In the genomic region with DNA sequence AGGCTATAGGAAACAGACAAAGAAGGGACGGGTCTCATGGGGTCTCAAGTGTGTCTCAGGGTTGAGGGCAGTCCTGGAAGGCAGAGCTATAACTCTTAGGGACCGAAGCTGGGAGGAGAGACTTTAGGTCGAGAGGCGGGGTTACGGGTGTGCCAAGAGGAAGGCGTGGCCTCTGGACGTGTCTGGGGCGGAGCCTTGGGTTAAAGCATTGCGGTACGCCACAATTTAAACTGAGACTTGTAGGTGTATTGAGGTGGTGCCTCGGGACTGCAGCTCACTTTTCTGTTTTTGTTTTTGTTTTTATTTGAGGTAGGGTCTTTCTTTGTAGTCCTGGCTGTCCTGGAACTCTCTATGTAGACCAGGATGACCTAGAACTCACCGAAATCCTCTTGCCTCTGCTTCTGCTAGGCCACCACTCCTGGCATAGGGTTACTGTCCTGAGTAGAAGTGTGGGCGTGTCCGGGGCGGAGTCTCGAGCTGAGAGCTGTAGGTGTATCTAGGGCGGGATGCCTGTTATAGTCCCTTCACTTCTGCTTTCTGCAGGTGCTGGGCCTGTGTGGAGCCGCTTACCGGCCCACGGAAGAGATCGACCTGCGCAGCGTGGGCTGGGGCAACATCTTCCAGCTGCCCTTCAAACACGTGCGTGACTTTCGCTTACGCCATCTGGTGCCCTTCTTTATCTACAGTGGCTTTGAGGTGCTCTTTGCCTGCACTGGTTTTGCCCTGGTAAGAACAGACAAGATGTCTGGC, we compare ENCODE assay signal across 9 mouse cellular contexts. TPM values are rescaled to one million over a fixed set of nuclear protein-coding genes. Genes with fewer than 3 reads are reported as not detected.
DNase-seq lines count a peak whose midpoint lies in the region; ATAC-seq lines count a peak whose summit lies in the region.
"Had no signal": no experiment of that assay in that cellular context is flagged by ENCODE, and none has a peak within 500 bp of the region (broad histone marks: within the 10 kb centered on the region; RNA-seq: fewer than 3 reads in every experiment).

No protein-coding gene starts in this region.

- H3K4me3 ChIP-seq in hindbrain, embryonic 10.5 days = 0 out of 2 replicates have a peak overlapping the region, but pooled peaks have one; percentile 11
- H3K4me3 ChIP-seq in hindbrain, embryonic 13.5 days = no peak overlapping the region
- H3K4me3 ChIP-seq in megakaryocyte, embryonic 14.5 days (replicated peaks) = peak overlapping the region; percentile 77
- no peak overlapping the region for H3K4me3 ChIP-seq in forebrain, embryonic 11.5 days (ENCODE audit: low read depth, low read length)
- H3K4me3 ChIP-seq: neural tube, embryonic 13.5 days had no signal

- no peak for DNase-seq in hindbrain, embryonic 10.5 days (ENCODE audit: low spot score)
- DNase-seq in kidney, postnatal 36 days = peak; percentile 61 to 77
- DNase-seq in retina, embryonic 14.5 days (ENCODE audit: low spot score) = no peak
- DNase-seq in cerebellum, adult 9-11 months = no peak
- no peak for DNase-seq in forebrain, embryonic 11.5 days (ENCODE audit: low spot score)

- no peak overlapping the region for H3K9ac ChIP-seq in hindbrain, embryonic 13.5 days
- H3K9ac ChIP-seq in forebrain, embryonic 11.5 days (ENCODE audit: low read length) = no peak overlapping the region
- H3K9ac ChIP-seq: neural tube, embryonic 13.5 days had no signal

- H3K27ac ChIP-seq in hindbrain, embryonic 10.5 days = no peak overlapping the region
- no peak overlapping the region for H3K27ac ChIP-seq in hindbrain, embryonic 13.5 days
- no peak overlapping the region for H3K27ac ChIP-seq in forebrain, embryonic 11.5 days (ENCODE audit: low read depth, low read length)
- H3K27ac ChIP-seq: neural tube, embryonic 13.5 days had no signal

- no peak for ATAC-seq in hindbrain, embryonic 13.5 days (ENCODE audit: low FRiP score)
- ATAC-seq in erythroblast, adult 5-6 weeks (replicated peaks; ENCODE audit: low FRiP score, poor library complexity, severe bottlenecking) = peak; percentile 71
- no peak for ATAC-seq in forebrain, embryonic 11.5 days (replicated peaks; ENCODE audit: low FRiP score)

- whole genome bisulfite sequencing in hindbrain, embryonic 10.5 days = 22% methylated on average over 27 of the region's 27 CpGs
- 22% methylated on average over 27 of the region's 27 CpGs for WGBS in hindbrain, embryonic 13.5 days
- 24% methylated on average over 27 of the region's 27 CpGs for WGBS in forebrain, embryonic 11.5 days

- no peak overlapping the region for H3K4me2 ChIP-seq in hindbrain, embryonic 13.5 days
- H3K4me2 ChIP-seq in forebrain, embryonic 11.5 days (ENCODE audit: low read depth, low read length, severe bottlenecking) = no peak overlapping the region
- H3K4me2 ChIP-seq: neural tube, embryonic 13.5 days had no signal

- H3K27me3 ChIP-seq in hindbrain, embryonic 10.5 days (ENCODE audit: insufficient read depth, poor library complexity, severe bottlenecking) = peaks cover 23% of the 10 kb centered on the region
- peaks cover 19% of the 10 kb centered on the region for H3K27me3 ChIP-seq in hindbrain, embryonic 13.5 days
- H3K27me3 ChIP-seq in megakaryocyte, embryonic 14.5 days (replicated peaks) = peaks cover 2% of the 10 kb centered on the region
- no peaks in the 10 kb centered on the region for H3K27me3 ChIP-seq in forebrain, embryonic 11.5 days (ENCODE audit: control insufficient read depth, insufficient read depth, low read length)

- H3K9me3 ChIP-seq in hindbrain, embryonic 10.5 days = no peaks in the 10 kb centered on the region
- H3K9me3 ChIP-seq in hindbrain, embryonic 13.5 days = no peaks in the 10 kb centered on the region
- H3K9me3 ChIP-seq in megakaryocyte, embryonic 14.5 days = no peaks in the 10 kb centered on the region
- H3K9me3 ChIP-seq in forebrain, embryonic 11.5 days (ENCODE audit: control insufficient read depth, low read length) = no peaks in the 10 kb centered on the region
- H3K9me3 ChIP-seq: neural tube, embryonic 13.5 days had no signal

- H3K36me3 ChIP-seq in hindbrain, embryonic 10.5 days = no peaks in the 10 kb centered on the region
- H3K36me3 ChIP-seq in hindbrain, embryonic 13.5 days = no peaks in the 10 kb centered on the region
- H3K36me3 ChIP-seq in megakaryocyte, embryonic 14.5 days (replicated peaks; ENCODE audit: low read length) = peaks cover 29% of the 10 kb centered on the region
- no peaks in the 10 kb centered on the region for H3K36me3 ChIP-seq in forebrain, embryonic 11.5 days (ENCODE audit: control insufficient read depth, insufficient read depth, low read length)
- H3K36me3 ChIP-seq: neural tube, embryonic 13.5 days had no signal

- H3K4me1 ChIP-seq in hindbrain, embryonic 10.5 days (replicated peaks) = peaks cover 3% of the 10 kb centered on the region; the same call in 1 of the 2 replicates
- no peaks in the 10 kb centered on the region for H3K4me1 ChIP-seq in hindbrain, embryonic 13.5 days (replicated peaks)
- peaks cover 39% of the 10 kb centered on the region for H3K4me1 ChIP-seq in megakaryocyte, embryonic 14.5 days
- no peaks in the 10 kb centered on the region for H3K4me1 ChIP-seq in forebrain, embryonic 11.5 days (replicated peaks; ENCODE audit: control insufficient read depth, insufficient read depth, low read length)
- H3K4me1 ChIP-seq: neural tube, embryonic 13.5 days had no signal

RNA-seq across cellular contexts. Expression of a gene that starts 8.2 kb away (rescaled TPM):
- polyA plus RNA-seq in hindbrain, embryonic 10.5 days (2016; fragmentation: Nextera tagmentation; extraction: Ambion mirVana) = 6.3 and 8.8 TPM in 2 replicates
- polyA plus RNA-seq in hindbrain, embryonic 13.5 days (2015; fragmentation: Nextera tagmentation; extraction: Ambion mirVana) = 10.1 and 13.2 TPM in 2 replicates
- 25.1 and 47.1 TPM in 2 replicates for total RNA-seq in erythroblast, adult 5-6 weeks (2015; ENCODE audit: low replicate concordance)
- 34.2 and 50.3 TPM in 2 replicates for total RNA-seq in erythroblast, adult 5-6 weeks (2017; ENCODE audit: low replicate concordance)
- 30.5 and 188 TPM in 2 replicates for polyA plus RNA-seq in megakaryocyte, embryonic 14.5 days (2012; ENCODE audit: insufficient read depth, low replicate concordance)
- 4.9 and 5.7 TPM in 2 replicates for polyA plus RNA-seq in forebrain, embryonic 11.5 days (2014; fragmentation: Nextera tagmentation; extraction: Ambion mirVana)

RNA-seq across cellular contexts. Expression of a gene that starts 13.6 kb away (rescaled TPM):
- 0.71 and 0.81 TPM in 2 replicates for polyA plus RNA-seq in hindbrain, embryonic 10.5 days (2016; fragmentation: Nextera tagmentation; extraction: Ambion mirVana)
- polyA plus RNA-seq in hindbrain, embryonic 13.5 days (2015; fragmentation: Nextera tagmentation; extraction: Ambion mirVana) = 1.9 and 2.1 TPM in 2 replicates
- total RNA-seq in erythroblast, adult 5-6 weeks (2015; ENCODE audit: low replicate concordance) = 4.4 and 10.6 TPM in 2 replicates
- 10.9 and 18.4 TPM in 2 replicates for total RNA-seq in erythroblast, adult 5-6 weeks (2017; ENCODE audit: low replicate concordance)
- 2.8 TPM in 1 of 2 replicates, not detected in the other for polyA plus RNA-seq in megakaryocyte, embryonic 14.5 days (2012; ENCODE audit: insufficient read depth, low replicate concordance)
- polyA plus RNA-seq in forebrain, embryonic 11.5 days (2014; fragmentation: Nextera tagmentation; extraction: Ambion mirVana) = 0.35 and 0.64 TPM in 2 replicates

RNA-seq across cellular contexts. Expression of a gene that starts 15.3 kb away (rescaled TPM):
- not detected in 2 replicates for polyA plus RNA-seq in hindbrain, embryonic 10.5 days (2016; fragmentation: Nextera tagmentation; extraction: Ambion mirVana)
- not detected in 2 replicates for polyA plus RNA-seq in hindbrain, embryonic 13.5 days (2015; fragmentation: Nextera tagmentation; extraction: Ambion mirVana)
- 1.7 TPM in 1 of 2 replicates, not detected in the other for total RNA-seq in erythroblast, adult 5-6 weeks (2015; ENCODE audit: low replicate concordance)
- total RNA-seq in erythroblast, adult 5-6 weeks (2017; ENCODE audit: low replicate concordance) = 4.9 TPM in 1 of 2 replicates, not detected in the other
- 0.04 TPM in 1 of 2 replicates, not detected in the other for polyA plus RNA-seq in megakaryocyte, embryonic 14.5 days (2012; ENCODE audit: insufficient read depth, low replicate concordance)
- polyA plus RNA-seq in forebrain, embryonic 11.5 days (2014; fragmentation: Nextera tagmentation; extraction: Ambion mirVana) = not detected in 2 replicates
- polyA plus RNA-seq: neural tube, embryonic 13.5 days had no signal

RNA-seq across cellular contexts. Expression of a gene that starts 29.0 kb away (rescaled TPM):
- polyA plus RNA-seq in hindbrain, embryonic 10.5 days (2016; fragmentation: Nextera tagmentation; extraction: Ambion mirVana) = 0.91 and 2.0 TPM in 2 replicates
- polyA plus RNA-seq in hindbrain, embryonic 13.5 days (2015; fragmentation: Nextera tagmentation; extraction: Ambion mirVana) = 0.22 and 0.32 TPM in 2 replicates
- total RNA-seq in erythroblast, adult 5-6 weeks (2015; ENCODE audit: low replicate concordance) = 0.63 TPM in 1 of 2 replicates, not detected in the other
- total RNA-seq in erythroblast, adult 5-6 weeks (2017; ENCODE audit: low replicate concordance) = 1.8 and 1.9 TPM in 2 replicates
- not detected in 2 replicates for polyA plus RNA-seq in megakaryocyte, embryonic 14.5 days (2012; ENCODE audit: insufficient read depth, low replicate concordance)
- 0.73 and 1.0 TPM in 2 replicates for polyA plus RNA-seq in forebrain, embryonic 11.5 days (2014; fragmentation: Nextera tagmentation; extraction: Ambion mirVana)

RNA-seq across cellular contexts. Expression of a gene that starts 30.6 kb away (rescaled TPM):
- 241 and 279 TPM in 2 replicates for polyA plus RNA-seq in hindbrain, embryonic 10.5 days (2016; fragmentation: Nextera tagmentation; extraction: Ambion mirVana)
- polyA plus RNA-seq in hindbrain, embryonic 13.5 days (2015; fragmentation: Nextera tagmentation; extraction: Ambion mirVana) = 261 and 264 TPM in 2 replicates
- total RNA-seq in erythroblast, adult 5-6 weeks (2015; ENCODE audit: low replicate concordance) = 55.8 and 64.4 TPM in 2 replicates
- total RNA-seq in erythroblast, adult 5-6 weeks (2017; ENCODE audit: low replicate concordance) = 11.0 and 14.0 TPM in 2 replicates
- polyA plus RNA-seq in megakaryocyte, embryonic 14.5 days (2012; ENCODE audit: insufficient read depth, low replicate concordance) = 38.8 and 142 TPM in 2 replicates
- 189 and 206 TPM in 2 replicates for polyA plus RNA-seq in forebrain, embryonic 11.5 days (2014; fragmentation: Nextera tagmentation; extraction: Ambion mirVana)

Comparison
In these comparisons a context has a peak if more than half of its experiments do, and no peak if none do; other contexts are left out.
1. H3K4me3 ChIP-seq: peak in hindbrain, embryonic 10.5 days (single experiment) and megakaryocyte, embryonic 14.5 days (single experiment); none in hindbrain, embryonic 13.5 days (single experiment) and forebrain, embryonic 11.5 days (single experiment).
2. DNase-seq: peak in kidney, postnatal 36 days (2 of 2); none in hindbrain, embryonic 10.5 days (single experiment), retina, embryonic 14.5 days (single experiment), cerebellum, adult 9-11 months (single experiment) and forebrain, embryonic 11.5 days (single experiment).